Mouse (Mus musculus) cerebellum, adult 2 months (tissue): ENCODE measurements around the gene Klf9. TPM values are rescaled to one million over a fixed set of nuclear protein-coding genes. Genes with fewer than 3 reads are reported as not detected.

Source experiments
- DNase-seq, 2 experiments: peaks; one replicate each; pipeline ENCODE4 v3.0.0; 2021
- H3K27ac ChIP-seq: fragments of 200-500 bp; 2 replicates; pipeline ENCODE4 v1.5.1; 2012; ENCODE audit warnings: low read length, control low read depth, inconsistent platforms; ENCODE audit not compliant: insufficient read depth
- H3K27me3 ChIP-seq: fragments of 200-500 bp; 2 replicates; pipeline ENCODE4 v1.6.1; 2012; ENCODE audit warnings: inconsistent platforms, mild to moderate bottlenecking, low read length, moderate library complexity; ENCODE audit not compliant: control insufficient read depth, insufficient read depth
- H3K4me1 ChIP-seq: fragments of 200-500 bp; 2 replicates; pipeline ENCODE4 v1.6.1; 2011; ENCODE audit warnings: low read length; ENCODE audit not compliant: control insufficient read depth, insufficient read depth
- H3K4me3 ChIP-seq: fragments of 200-500 bp; replicated peaks from 2 replicates; pipeline ENCODE3; 2011; ENCODE audit warnings: mild to moderate bottlenecking, low read depth, low read length, control low read depth; ENCODE audit not compliant: insufficient read depth
- CTCF ChIP-seq: fragments of 200-500 bp; IDR thresholded peaks from 2 replicates; pipeline ENCODE4 v1.5.1; 2011; ENCODE audit warnings: low read depth, mild to moderate bottlenecking, control low read depth, low read length, moderate library complexity, borderline replicate concordance; ENCODE audit not compliant: insufficient read depth
- POLR2A ChIP-seq: fragments of 200-500 bp; IDR thresholded peaks from 2 replicates; pipeline ENCODE4 v1.6.1; 2011; ENCODE audit warnings: low read length, control low read depth, borderline replicate concordance; ENCODE audit not compliant: insufficient read depth
- WGBS: fragments of 180-500 bp; shearing (Covaris S2); methylation state at CpG from one replicate; pipeline ENCODE4 v1.1.7; 2018; 5-methylcytosine and 5-hydroxymethylcytosine counted together
- polyA plus RNA-seq: library from polyadenylated mRNA; depleted of rRNA; stranded (reverse); fragments of >200 nt; gene quantifications from 2 replicates; pipeline ENCODE4 v1.2.3, GENCODE M21; 2012

Gene Klf9
- polyA plus RNA-seq, 1 experiment, result 93.5 TPM

GRCm38 (mm10) chr19:23162877-23163276 is 21.9 kb downstream of the Klf9 start:
- H3K27ac ChIP-seq, result peak overlapping the region; percentile 71
- 14% methylated on average over 6 of the region's 6 CpGs for WGBS
- peak overlapping the region; percentile 5 for H3K4me3 ChIP-seq
- TF ChIP-seq POLR2A (no peak), CTCF (no peak)
- H3K27me3 ChIP-seq, result no peaks in the 10 kb centered on the region
- peak in 1 of 2 experiments; percentile 44 for DNase-seq
- peaks cover 38% of the 10 kb centered on the region for H3K4me1 ChIP-seq

GRCm38 (mm10) chr19:23163361-23163760 is 22.3 kb downstream of the Klf9 start:
- no peak for DNase-seq
- Histone ChIP-seq H3K4me3 (no peak overlapping the region), H3K4me1 (peaks cover 41% of the 10 kb centered on the region), H3K27ac (peak overlapping the region; percentile 71), H3K27me3 (no peaks in the 10 kb centered on the region)
- TF ChIP-seq CTCF, result no peak
- no peak for TF ChIP-seq POLR2A
- 8% methylated on average over 3 of the region's 3 CpGs for WGBS

GRCm38 (mm10) chr19:23164651-23165240 is 23.7 kb downstream of the Klf9 start:
- Histone ChIP-seq H3K27ac (peak overlapping the region; percentile 45; the same call in 1 of the 2 replicates), H3K4me1 (peaks cover 36% of the 10 kb centered on the region), H3K27me3 (no peaks in the 10 kb centered on the region), H3K4me3 (no peak overlapping the region)
- peak in 1 of 2 experiments; percentile 45 for DNase-seq
- 9% methylated on average over 16 of the region's 16 CpGs for WGBS
- TF ChIP-seq POLR2A, result no peak
- no peak for TF ChIP-seq CTCF

- TF ChIP-seq CTCF, result no peak
- no peak for TF ChIP-seq POLR2A
- no peak overlapping the region for H3K27ac ChIP-seq
- WGBS, result 32% methylated on average over 11 of the region's 11 CpGs
- H3K4me3 ChIP-seq, result no peak overlapping the region
- H3K27me3 ChIP-seq, result no peaks in the 10 kb centered on the region
- no peak for DNase-seq
- peaks cover 33% of the 10 kb centered on the region for H3K4me1 ChIP-seq
Observed at GRCm38 (mm10) chr19:23166550-23167284, 25.7 kb downstream of the Klf9 start.

GRCm38 (mm10) chr19:23168899-23169658 is 28.1 kb downstream of the Klf9 start:
- no peak overlapping the region for H3K4me3 ChIP-seq
- H3K4me1 ChIP-seq, result peaks cover 22% of the 10 kb centered on the region
- DNase-seq, result peak in 1 of 2 experiments; percentile 8
- 59% methylated on average over 5 of the region's 5 CpGs for WGBS
- H3K27me3 ChIP-seq, result no peaks in the 10 kb centered on the region
- 0 out of 2 replicates have a peak overlapping the region, but pooled peaks have one; percentile 17 for H3K27ac ChIP-seq
- TF ChIP-seq POLR2A (no peak), CTCF (no peak)

GRCm38 (mm10) chr19:23169659-23170050 is 28.6 kb downstream of the Klf9 start:
- 76% methylated on average over 2 of the region's 2 CpGs for WGBS
- Histone ChIP-seq H3K4me1 (peaks cover 18% of the 10 kb centered on the region), H3K27me3 (no peaks in the 10 kb centered on the region), H3K4me3 (no peak overlapping the region), H3K27ac (0 out of 2 replicates have a peak overlapping the region, but pooled peaks have one; percentile 17)
- no peak for TF ChIP-seq CTCF
- no peak for TF ChIP-seq POLR2A
- peak in 1 of 2 experiments; percentile 9 for DNase-seq

GRCm38 (mm10) chr19:23170476-23170875 is 29.4 kb downstream of the Klf9 start:
- DNase-seq, result peak; percentile 81 to 84
- peaks cover 14% of the 10 kb centered on the region for H3K4me1 ChIP-seq
- H3K27me3 ChIP-seq, result no peaks in the 10 kb centered on the region
- 5% methylated on average over 5 of the region's 5 CpGs for WGBS
- peak overlapping the region; percentile 27; the same call in 1 of the 2 replicates for H3K27ac ChIP-seq
- no peak overlapping the region for H3K4me3 ChIP-seq
- TF ChIP-seq POLR2A, result no peak
- TF ChIP-seq CTCF, result no peak

GRCm38 (mm10) chr19:23171136-23171535 is 30.1 kb downstream of the Klf9 start:
- H3K4me1 ChIP-seq, result peaks cover 14% of the 10 kb centered on the region
- no peak overlapping the region for H3K27ac ChIP-seq
- no peaks in the 10 kb centered on the region for H3K27me3 ChIP-seq
- H3K4me3 ChIP-seq, result no peak overlapping the region
- 15% methylated on average over 2 of the region's 2 CpGs for WGBS
- no peak for DNase-seq
- TF ChIP-seq POLR2A, result no peak
